Mouse (Mus musculus): ENCODE measurements at regions not wholly inside any gene's neighbourhood (a gene's known extent, or its start where the extent isn't known, plus 50 kb on each side); places are given as distances from the start of the nearest gene placed in this dataset.

DNA sequence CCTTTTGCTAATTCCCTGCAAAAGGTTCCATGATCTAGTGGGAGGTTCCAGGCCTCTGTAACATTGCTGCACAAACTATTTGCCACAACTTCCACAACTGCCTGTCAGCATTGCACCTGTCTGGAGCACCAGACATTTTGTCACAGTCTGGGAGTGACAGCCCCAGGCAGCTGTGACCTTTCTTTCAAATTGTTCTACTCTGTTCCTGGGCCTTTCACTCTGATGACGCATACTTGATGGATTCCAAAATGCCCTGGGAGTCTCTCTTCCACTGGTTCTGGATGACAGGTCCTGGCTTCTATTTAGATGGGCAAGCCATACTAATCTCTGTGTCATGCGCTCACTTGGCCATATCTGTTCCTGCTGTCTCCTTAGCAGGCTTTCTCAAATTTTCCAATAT lies 382.7 kb downstream of the Eipr1 start:
- Histone ChIP-seq H3K4me3 (no peak overlapping the region), H3K27me3 (ENCODE audit: control insufficient read depth, insufficient read depth, low read length) (no peaks in the 10 kb centered on the region), H3K36me3 (ENCODE audit: control insufficient read depth, insufficient read depth, low read length) (no peaks in the 10 kb centered on the region), H3K79me2 (replicated peaks; ENCODE audit: control insufficient read depth, insufficient read depth, low read length) (no peaks in the 10 kb centered on the region), H3K27ac (no peak overlapping the region), H3K4me1 (ENCODE audit: control insufficient read depth, insufficient read depth, low read length) (no peaks in the 10 kb centered on the region), H3K9ac (ENCODE audit: low read depth, low read length) (no peak overlapping the region)
- DNase-seq = no peak
- no peak for TF ChIP-seq CTCF (IDR thresholded peaks at IDR 0.05)
- no peak for TF ChIP-seq POLR2A (IDR thresholded peaks at IDR 0.05; ENCODE audit: insufficient read depth, low read depth, low read length)
- TF ChIP-seq EP300 (IDR thresholded peaks at IDR 0.05; ENCODE audit: insufficient read depth, low read depth, low read length) = no peak
- intact Hi-C loops (cut with DNase I) = loop anchor here (10.0 kb wide), 1 partner anchor 430 kb away; no protein-coding TSS in a partner anchor
- WGBS = 77% methylated on average over 2 of the region's 2 CpGs

- Histone ChIP-seq H3K4me1 (ENCODE audit: control insufficient read depth, insufficient read depth, low read length) (no peaks in the 10 kb centered on the region), H3K27ac (no peak overlapping the region), H3K79me2 (replicated peaks; ENCODE audit: control insufficient read depth, insufficient read depth, low read length) (no peaks in the 10 kb centered on the region), H3K9ac (ENCODE audit: low read depth, low read length) (no peak overlapping the region), H3K27me3 (ENCODE audit: control insufficient read depth, insufficient read depth, low read length) (no peaks in the 10 kb centered on the region), H3K36me3 (ENCODE audit: control insufficient read depth, insufficient read depth, low read length) (no peaks in the 10 kb centered on the region), H3K4me3 (no peak overlapping the region)
- TF ChIP-seq CTCF (IDR thresholded peaks at IDR 0.05) = no peak
- intact Hi-C loops (cut with DNase I) = loop anchor here (10.0 kb wide), 1 partner anchor 432 kb away; no protein-coding TSS in a partner anchor
- 16% methylated on average over 5 of the region's 5 CpGs for WGBS
- DNase-seq = peak; percentile 50 to 69
Measured at GRCm38 (mm10) chr12:29136850-29137268, 385.3 kb downstream of the Eipr1 start.

- no peak overlapping the region for H3K4me3 ChIP-seq
- no peak overlapping the region for H3K9ac ChIP-seq (ENCODE audit: low read depth, low read length)
- H3K79me2 ChIP-seq (replicated peaks; ENCODE audit: control insufficient read depth, insufficient read depth, low read length) = no peaks in the 10 kb centered on the region
- H3K27ac ChIP-seq = no peak overlapping the region
- no peak for DNase-seq
- TF ChIP-seq CTCF (IDR thresholded peaks at IDR 0.05) (no peak), POLR2A (IDR thresholded peaks at IDR 0.05; ENCODE audit: insufficient read depth, low read depth, low read length) (no peak), EP300 (IDR thresholded peaks at IDR 0.05; ENCODE audit: insufficient read depth, low read depth, low read length) (no peak)
- no peaks in the 10 kb centered on the region for H3K4me1 ChIP-seq (ENCODE audit: control insufficient read depth, insufficient read depth, low read length)
- no peaks in the 10 kb centered on the region for H3K27me3 ChIP-seq (ENCODE audit: control insufficient read depth, insufficient read depth, low read length)
- H3K36me3 ChIP-seq (ENCODE audit: control insufficient read depth, insufficient read depth, low read length) = no peaks in the 10 kb centered on the region
- intact Hi-C loops (cut with DNase I) = loop anchor here (10.0 kb wide), 1 partner anchor 433 kb away; no protein-coding TSS in a partner anchor
- WGBS = 56% methylated on average over 8 of the region's 8 CpGs
Measured at GRCm38 (mm10) chr12:29137455-29137854, 385.9 kb downstream of the Eipr1 start.

DNA sequence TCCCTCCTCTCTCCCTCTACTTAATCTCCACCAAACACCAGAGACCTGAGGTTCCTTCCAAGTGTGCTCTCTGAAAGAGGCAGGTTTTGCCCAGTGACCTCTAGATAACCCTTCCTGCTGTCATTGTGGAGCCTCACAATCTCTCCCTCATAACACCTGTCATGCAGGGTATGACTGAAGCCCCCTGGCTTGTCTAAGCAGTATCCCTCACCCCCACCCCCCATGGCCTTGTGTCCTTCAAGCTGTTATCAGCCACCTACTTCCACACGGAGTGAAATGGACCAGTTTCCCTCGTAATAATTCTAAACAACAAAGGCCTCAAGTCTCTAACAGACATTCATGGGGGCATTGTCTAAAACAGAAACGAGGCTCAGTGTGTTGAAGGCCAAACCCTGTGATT lies 387.6 kb upstream of the Myt1l start:
- Histone ChIP-seq H3K27ac (no peak overlapping the region), H3K36me3 (ENCODE audit: control insufficient read depth, insufficient read depth, low read length) (no peaks in the 10 kb centered on the region), H3K4me3 (no peak overlapping the region), H3K27me3 (ENCODE audit: control insufficient read depth, insufficient read depth, low read length) (no peaks in the 10 kb centered on the region), H3K79me2 (replicated peaks; ENCODE audit: control insufficient read depth, insufficient read depth, low read length) (no peaks in the 10 kb centered on the region), H3K9ac (ENCODE audit: low read depth, low read length) (no peak overlapping the region), H3K4me1 (ENCODE audit: control insufficient read depth, insufficient read depth, low read length) (no peaks in the 10 kb centered on the region)
- WGBS = 17% methylated on average over 3 of the region's 3 CpGs
- no peak for DNase-seq
- intact Hi-C loops (cut with DNase I) = no loop called here
- TF ChIP-seq EP300 (IDR thresholded peaks at IDR 0.05; ENCODE audit: insufficient read depth, low read depth, low read length) = no peak
- TF ChIP-seq POLR2A (IDR thresholded peaks at IDR 0.05; ENCODE audit: insufficient read depth, low read depth, low read length) = no peak
- TF ChIP-seq CTCF (IDR thresholded peaks at IDR 0.05) = no peak

- no peak for TF ChIP-seq EP300 (IDR thresholded peaks at IDR 0.05; ENCODE audit: insufficient read depth, low read depth, low read length)
- TF ChIP-seq CTCF (IDR thresholded peaks at IDR 0.05) = no peak
- no peak for TF ChIP-seq POLR2A (IDR thresholded peaks at IDR 0.05; ENCODE audit: insufficient read depth, low read depth, low read length)
- peak in 1 of 2 experiments; percentile 10 for DNase-seq
- intact Hi-C loops (cut with DNase I) = no loop called here
Measured at GRCm38 (mm10) chr12:29141132-29141531, 387.1 kb upstream of the Myt1l start.

GRCm38 (mm10) chr12:29141855-29142254 lies 386.3 kb upstream of the Myt1l start:
- Histone ChIP-seq H3K79me2 (replicated peaks; ENCODE audit: control insufficient read depth, insufficient read depth, low read length) (no peaks in the 10 kb centered on the region), H3K36me3 (ENCODE audit: control insufficient read depth, insufficient read depth, low read length) (no peaks in the 10 kb centered on the region), H3K27ac (no peak overlapping the region), H3K27me3 (ENCODE audit: control insufficient read depth, insufficient read depth, low read length) (no peaks in the 10 kb centered on the region), H3K4me3 (no peak overlapping the region), H3K4me1 (ENCODE audit: control insufficient read depth, insufficient read depth, low read length) (no peaks in the 10 kb centered on the region), H3K9ac (ENCODE audit: low read depth, low read length) (no peak overlapping the region)
- DNase-seq = no peak
- intact Hi-C loops (cut with DNase I) = no loop called here
- TF ChIP-seq EP300 (IDR thresholded peaks at IDR 0.05; ENCODE audit: insufficient read depth, low read depth, low read length) = no peak
- no peak for TF ChIP-seq CTCF (IDR thresholded peaks at IDR 0.05)
- no peak for TF ChIP-seq POLR2A (IDR thresholded peaks at IDR 0.05; ENCODE audit: insufficient read depth, low read depth, low read length)
- 83% methylated on average over 8 of the region's 8 CpGs for WGBS

More at GRCm38 (mm10) chr12:29141132-29141531, 387.1 kb upstream of the Myt1l start:
- Histone ChIP-seq H3K27me3 (ENCODE audit: control insufficient read depth, insufficient read depth, low read length) (no peaks in the 10 kb centered on the region), H3K9ac (ENCODE audit: low read depth, low read length) (no peak overlapping the region), H3K4me3 (no peak overlapping the region), H3K27ac (no peak overlapping the region), H3K36me3 (ENCODE audit: control insufficient read depth, insufficient read depth, low read length) (no peaks in the 10 kb centered on the region), H3K4me1 (ENCODE audit: control insufficient read depth, insufficient read depth, low read length) (no peaks in the 10 kb centered on the region), H3K79me2 (replicated peaks; ENCODE audit: control insufficient read depth, insufficient read depth, low read length) (no peaks in the 10 kb centered on the region)
- 27% methylated on average over 13 of the region's 13 CpGs for whole genome bisulfite sequencing

Measured in heart, adult 2 months (tissue).